Mouse (Mus musculus) cerebellum, adult 2 months (tissue): ENCODE data around the gene Grid2. TPM values are rescaled to one million over a fixed set of nuclear protein-coding genes. Genes with fewer than 3 reads are reported as not detected.
A peak's percentile ranks its signal among the peaks of the same experiment; 100 is the strongest.
"Not testable (repeated sequence)": the region's sequence is repeated elsewhere in the genome, so short reads cannot be mapped to it uniquely, and the experiment has no call there.

Experiments
- DNase-seq, 2 experiments: peaks; one replicate each; pipeline ENCODE4 v3.0.0; 2021
- H3K27ac ChIP-seq: fragments of 200-500 bp; 2 replicates; pipeline ENCODE4 v1.5.1; 2012; ENCODE audit warnings: low read length, control low read depth, inconsistent platforms; ENCODE audit not compliant: insufficient read depth
- H3K27me3 ChIP-seq: fragments of 200-500 bp; 2 replicates; pipeline ENCODE4 v1.6.1; 2012; ENCODE audit warnings: inconsistent platforms, mild to moderate bottlenecking, low read length, moderate library complexity; ENCODE audit not compliant: control insufficient read depth, insufficient read depth
- H3K4me1 ChIP-seq: fragments of 200-500 bp; 2 replicates; pipeline ENCODE4 v1.6.1; 2011; ENCODE audit warnings: low read length; ENCODE audit not compliant: control insufficient read depth, insufficient read depth
- H3K4me3 ChIP-seq: fragments of 200-500 bp; replicated peaks from 2 replicates; pipeline ENCODE3; 2011; ENCODE audit warnings: mild to moderate bottlenecking, low read depth, low read length, control low read depth; ENCODE audit not compliant: insufficient read depth
- CTCF ChIP-seq: fragments of 200-500 bp; IDR thresholded peaks from 2 replicates; pipeline ENCODE4 v1.5.1; 2011; ENCODE audit warnings: low read depth, mild to moderate bottlenecking, control low read depth, low read length, moderate library complexity, borderline replicate concordance; ENCODE audit not compliant: insufficient read depth
- POLR2A ChIP-seq: fragments of 200-500 bp; IDR thresholded peaks from 2 replicates; pipeline ENCODE4 v1.6.1; 2011; ENCODE audit warnings: low read length, control low read depth, borderline replicate concordance; ENCODE audit not compliant: insufficient read depth
- WGBS: fragments of 180-500 bp; shearing (Covaris S2); methylation state at CpG from one replicate; pipeline ENCODE4 v1.1.7; 2018; 5-methylcytosine and 5-hydroxymethylcytosine counted together
- polyA plus RNA-seq: library from polyadenylated mRNA; depleted of rRNA; stranded (reverse); fragments of >200 nt; gene quantifications from 2 replicates; pipeline ENCODE4 v1.2.3, GENCODE M21; 2012

Grid2 gene
- polyA plus RNA-seq, 1 experiment, result 76.4 TPM

DNA sequence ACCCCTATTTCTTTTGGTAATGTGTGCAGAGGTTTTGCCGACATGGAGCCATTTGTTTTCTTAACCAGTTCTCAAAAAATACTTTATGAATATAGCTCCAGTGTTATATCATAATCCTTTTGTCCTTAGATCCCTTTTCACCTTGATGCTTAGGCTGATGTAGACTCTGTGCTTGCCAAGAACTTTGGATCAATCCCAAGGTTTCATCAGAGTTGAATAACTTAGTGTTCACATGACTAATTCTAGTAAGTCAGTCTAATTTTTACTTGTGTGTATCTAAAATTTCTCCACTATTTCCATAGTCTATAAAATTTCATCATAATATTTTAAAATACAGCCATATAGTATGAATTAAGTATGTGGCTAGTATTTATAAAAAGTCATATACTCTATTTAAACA, 259.3 kb downstream of the Grid2 start:
- no peak for DNase-seq
- 80% methylated on average over 1 of the region's 1 CpGs for WGBS

GRCm38 (mm10) chr6:63515957-63516356, 260.3 kb downstream of the Grid2 start:
- H3K4me3 ChIP-seq, result no peak overlapping the region
- 93% methylated on average over 6 of the region's 6 CpGs for WGBS
- no peaks in the 10 kb centered on the region for H3K27me3 ChIP-seq
- no peak for DNase-seq
- H3K27ac ChIP-seq, result no peak overlapping the region
- no peaks in the 10 kb centered on the region for H3K4me1 ChIP-seq
- TF ChIP-seq CTCF, result no peak
- no peak for TF ChIP-seq POLR2A

More for the DNA sequence above, 259.3 kb downstream of the Grid2 start:
- no peak overlapping the region for H3K27ac ChIP-seq
- H3K4me3 ChIP-seq, result no peak overlapping the region
- no peaks in the 10 kb centered on the region for H3K27me3 ChIP-seq
- no peaks in the 10 kb centered on the region for H3K4me1 ChIP-seq
- TF ChIP-seq POLR2A (no peak), CTCF (no peak)

GRCm38 (mm10) chr6:63531751-63532150, 276.1 kb downstream of the Grid2 start:
- DNase-seq, result peak; percentile 59 to 81
- no peak for TF ChIP-seq POLR2A
- TF ChIP-seq CTCF, result no peak
- Histone ChIP-seq H3K27ac (no peak overlapping the region), H3K4me1 (no peaks in the 10 kb centered on the region), H3K27me3 (no peaks in the 10 kb centered on the region), H3K4me3 (no peak overlapping the region)
- WGBS, result 4% methylated on average over 2 of the region's 2 CpGs

- TF ChIP-seq POLR2A, result no peak
- TF ChIP-seq CTCF, result no peak
- DNase-seq, result no peak
- no peak overlapping the region for H3K27ac ChIP-seq
- no peaks in the 10 kb centered on the region for H3K4me1 ChIP-seq
- H3K4me3 ChIP-seq, result no peak overlapping the region
- no peaks in the 10 kb centered on the region for H3K27me3 ChIP-seq
Measured at GRCm38 (mm10) chr6:63532901-63533300, 277.2 kb downstream of the Grid2 start.

GRCm38 (mm10) chr6:63547741-63548140, 292.1 kb downstream of the Grid2 start:
- Histone ChIP-seq H3K27ac (no peak overlapping the region), H3K27me3 (no peaks in the 10 kb centered on the region), H3K4me3 (no peak overlapping the region), H3K4me1 (peaks cover 2% of the 10 kb centered on the region; the same call in 1 of the 2 replicates)
- 29% methylated on average over 4 of the region's 4 CpGs for WGBS
- DNase-seq, result no peak
- TF ChIP-seq POLR2A (no peak), CTCF (no peak)

- H3K4me1 ChIP-seq, DNase-seq, H3K27me3 ChIP-seq, H3K27ac ChIP-seq, H3K4me3 ChIP-seq: not testable (repeated sequence)
- WGBS, result 100% methylated on average over 1 of the region's 1 CpGs
Measured at GRCm38 (mm10) chr6:63568741-63569140, 313.1 kb downstream of the Grid2 start.

DNA sequence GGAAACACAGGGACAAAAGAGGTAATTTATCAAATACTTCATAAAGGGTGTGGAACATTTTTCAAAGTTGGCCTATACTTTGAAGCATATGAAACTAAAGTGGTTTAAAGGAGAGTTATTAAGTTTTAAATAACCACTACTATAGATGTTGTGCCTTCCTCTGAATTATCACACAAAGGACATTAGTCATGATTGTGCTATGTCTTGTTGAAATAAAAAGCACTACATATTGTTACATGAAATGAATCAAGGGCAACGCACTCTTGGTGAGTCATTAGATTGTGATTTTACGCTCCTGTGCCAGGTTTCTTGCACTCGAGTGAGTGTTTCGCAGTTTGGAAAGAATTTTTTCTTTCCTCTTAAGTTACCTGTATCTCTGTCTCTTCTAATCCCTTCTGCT, 335.0 kb downstream of the Grid2 start:
- TF ChIP-seq POLR2A (no peak), CTCF (no peak)
- Histone ChIP-seq H3K27ac (no peak overlapping the region), H3K27me3 (no peaks in the 10 kb centered on the region)

DNA sequence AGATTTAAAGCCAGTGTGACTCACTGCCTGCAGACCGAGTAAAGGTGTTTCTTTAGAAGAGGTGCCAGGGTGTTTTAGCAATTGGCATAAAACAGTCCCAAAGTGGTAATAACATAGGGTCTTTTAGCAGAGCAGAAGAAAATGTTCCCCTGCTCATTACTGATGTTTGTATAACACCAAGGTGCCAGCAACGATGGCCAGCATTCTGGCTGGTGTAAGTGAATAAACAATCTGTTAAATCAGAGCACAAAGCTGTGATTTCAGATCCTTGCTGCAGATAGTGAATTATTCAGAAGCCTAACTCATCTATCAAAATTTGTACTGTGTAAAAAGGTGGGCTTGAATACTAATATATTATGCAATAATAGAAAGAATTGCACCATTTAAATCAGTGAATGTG, 353.9 kb downstream of the Grid2 start:
- WGBS, result 15% methylated on average over 2 of the region's 2 CpGs
- H3K27ac ChIP-seq, result no peak overlapping the region
- TF ChIP-seq POLR2A, result no peak
- no peak for TF ChIP-seq CTCF
- H3K4me3 ChIP-seq, result no peak overlapping the region
- H3K27me3 ChIP-seq, result no peaks in the 10 kb centered on the region
- H3K4me1 ChIP-seq, result no peaks in the 10 kb centered on the region
- peak in 1 of 2 experiments; percentile 12 for DNase-seq

More for the DNA sequence above, 335.0 kb downstream of the Grid2 start:
- DNase-seq, result no peak
- H3K4me3 ChIP-seq, result no peak overlapping the region
- WGBS, result 85% methylated on average over 4 of the region's 4 CpGs
- no peaks in the 10 kb centered on the region for H3K4me1 ChIP-seq
